Mouse (Mus musculus) lung, embryonic 15.5 days (tissue): ENCODE measurements around the gene Pax5. TPM values are rescaled to one million over a fixed set of nuclear protein-coding genes. Genes with fewer than 3 reads are reported as not detected.
"Not testable (repeated sequence)": the region's sequence is repeated elsewhere in the genome, so short reads cannot be mapped to it uniquely, and the experiment has no call there.

Source experiments
- ATAC-seq: fragments of 200-750 bp; cut with Nextera tagmentation; 2 replicates; pipeline ENCODE4 v1.8.0; 2017; ENCODE audit warnings: moderate number of reproducible peaks, borderline replicate concordance; ENCODE audit not compliant: low FRiP score, low TSS enrichment; ENCODE audit errors: extremely low read depth
- H3K27ac ChIP-seq: fragments of 300-500 bp; sonication (generic); 2 replicates; pipeline ENCODE4 v1.5.1; 2015; ENCODE audit warnings: moderate library complexity, mild to moderate bottlenecking, inconsistent platforms
- H3K27me3 ChIP-seq: fragments of 300-500 bp; sonication (generic); 2 replicates; pipeline ENCODE4 v1.6.1; 2015; ENCODE audit warnings: inconsistent platforms
- H3K36me3 ChIP-seq: fragments of 300-500 bp; sonication (generic); 2 replicates; pipeline ENCODE4 v1.6.1; 2015; ENCODE audit warnings: inconsistent platforms
- H3K4me1 ChIP-seq: fragments of 300-500 bp; sonication (generic); 2 replicates; pipeline ENCODE4 v1.6.1; 2015; ENCODE audit warnings: inconsistent platforms
- H3K4me2 ChIP-seq: fragments of 300-500 bp; sonication (generic); 2 replicates; pipeline ENCODE4 v1.6.1; 2015; ENCODE audit warnings: inconsistent platforms, mild to moderate bottlenecking, moderate library complexity
- H3K4me3 ChIP-seq: fragments of 300-500 bp; sonication (generic); 2 replicates; pipeline ENCODE4 v1.5.1; 2015; ENCODE audit warnings: mild to moderate bottlenecking, inconsistent platforms
- H3K9ac ChIP-seq: fragments of 300-500 bp; sonication (generic); 2 replicates; pipeline ENCODE4 v1.6.1; 2015; ENCODE audit warnings: inconsistent platforms
- H3K9me3 ChIP-seq: fragments of 300-500 bp; sonication (generic); 2 replicates; pipeline ENCODE4 v1.6.1; 2016; ENCODE audit warnings: inconsistent platforms
- WGBS: fragments of 180-500 bp; shearing (Covaris S2); methylation state at CpG from one replicate; pipeline ENCODE4 v1.1.7; 2015; 5-methylcytosine and 5-hydroxymethylcytosine counted together
- polyA plus RNA-seq: library from polyadenylated mRNA; unstranded; fragments of >200 nt; fragmentation: Nextera tagmentation; extraction: Ambion mirVana; gene quantifications from 2 replicates; pipeline ENCODE4 v1.2.1, GENCODE M21; 2015

The Pax5 gene
- polyA plus RNA-seq: not detected in 2 replicates

GRCm38 (mm10) chr4:44709740-44710700, at the start of gene Pax5:
Pax5 (minus strand) TSS chr4:44710487.
- 30% methylated on average over 16 of the region's 16 CpGs for WGBS
- H3K27ac ChIP-seq: no peak within 1 kb of the TSS
- H3K4me3 ChIP-seq: no peak within 1 kb of the TSS
- peaks cover 13% of the 10 kb centered on the region for H3K4me1 ChIP-seq
- H3K27me3 ChIP-seq: peaks cover 99% of the 10 kb centered on the region
- no peaks in the 10 kb centered on the region for H3K9me3 ChIP-seq
- no peaks in the 10 kb centered on the region for H3K36me3 ChIP-seq
- H3K9ac ChIP-seq: no peak within 1 kb of the TSS
- H3K4me2 ChIP-seq: no peak within 1 kb of the TSS
- no peak for ATAC-seq

DNA sequence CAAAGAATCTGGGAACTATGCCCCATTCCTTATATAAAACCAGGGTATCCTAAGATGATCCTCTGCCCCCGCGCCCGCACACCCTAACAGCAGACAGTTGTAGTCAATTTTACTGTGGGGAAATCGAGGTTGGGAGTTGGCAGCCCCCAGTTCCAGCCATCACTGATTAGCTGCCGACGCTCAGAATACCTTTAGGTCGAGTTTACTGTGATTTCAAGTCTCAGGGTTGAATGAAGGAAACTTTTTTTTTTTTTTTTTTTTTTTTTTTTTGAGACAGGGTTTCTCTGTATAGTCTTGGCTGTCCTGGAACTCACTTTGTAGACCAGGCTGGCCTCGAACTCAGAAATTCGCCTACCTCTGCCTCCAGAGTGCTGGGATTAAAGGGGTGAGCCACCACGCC, 46.8 kb upstream of the Pax5 start:
- ATAC-seq, H3K27me3 ChIP-seq, H3K9me3 ChIP-seq, H3K36me3 ChIP-seq: not testable (repeated sequence)
- WGBS: 7% methylated on average over 10 of the region's 10 CpGs
- Histone ChIP-seq H3K4me2 (peak overlapping the region; percentile 68), H3K4me3 (peak overlapping the region; percentile 97), H3K4me1 (peaks cover 11% of the 10 kb centered on the region; the same call in 1 of the 2 replicates), H3K9ac (peak overlapping the region; percentile 96), H3K27ac (peak overlapping the region; percentile 95)

DNA sequence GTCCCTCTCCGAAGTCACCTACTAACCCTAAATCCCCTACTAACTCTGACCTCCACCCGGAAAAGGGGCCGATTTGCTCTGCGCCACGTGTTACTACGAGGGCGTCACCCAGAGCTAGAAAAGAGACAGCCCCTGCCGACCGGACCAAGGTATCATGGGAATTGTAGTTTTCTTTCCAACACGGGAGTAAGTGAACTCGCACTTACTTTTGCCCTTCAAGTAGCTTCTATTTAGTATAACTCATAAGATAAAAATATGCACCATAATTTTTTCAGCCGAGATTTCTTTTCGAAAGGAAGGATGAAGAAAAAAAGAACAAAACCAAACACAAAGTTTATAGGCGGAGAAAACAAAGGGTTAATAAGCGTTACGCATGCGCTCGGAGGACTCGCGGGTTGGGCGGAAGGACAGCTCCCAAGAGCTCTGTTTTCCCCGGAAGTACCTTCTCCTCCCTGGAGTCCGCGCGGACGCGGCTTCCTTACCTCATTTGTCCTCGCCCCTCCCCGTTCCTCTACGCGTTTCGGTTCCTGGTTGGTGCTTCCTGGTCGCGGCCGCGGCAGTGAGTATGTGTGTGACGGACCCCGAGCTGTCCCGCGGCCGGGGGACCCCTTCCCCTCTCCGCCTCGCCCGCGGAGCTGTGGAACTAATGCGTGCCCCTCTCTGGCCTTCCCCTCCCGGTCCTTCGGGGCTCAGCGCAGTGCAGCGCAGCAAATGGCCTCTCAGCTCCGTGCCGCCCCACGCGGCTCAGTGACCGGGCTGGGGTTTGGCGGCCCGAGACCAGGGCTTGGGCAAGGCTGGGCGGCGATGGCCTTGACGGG, 46.1 kb upstream of the Pax5 start:
- no peaks in the 10 kb centered on the region for H3K36me3 ChIP-seq
- H3K27ac ChIP-seq: peak overlapping the region; percentile 95
- H3K9ac ChIP-seq: peak overlapping the region; percentile 96
- H3K27me3 ChIP-seq: no peaks in the 10 kb centered on the region
- peak overlapping the region; percentile 68 for H3K4me2 ChIP-seq
- WGBS: under 1% methylated on average over 60 of the region's 60 CpGs
- ATAC-seq: peak; percentile 99
- no peaks in the 10 kb centered on the region for H3K9me3 ChIP-seq
- H3K4me3 ChIP-seq: peak overlapping the region; percentile 97
- peaks cover 11% of the 10 kb centered on the region; the same call in 1 of the 2 replicates for H3K4me1 ChIP-seq

- Histone ChIP-seq H3K9ac (peak within 1 kb of the TSS; percentile 96), H3K4me3 (peak within 1 kb of the TSS; percentile 97), H3K9me3 (no peaks in the 10 kb centered on the region), H3K27me3 (no peaks in the 10 kb centered on the region), H3K4me1 (peaks cover 11% of the 10 kb centered on the region; the same call in 1 of the 2 replicates), H3K27ac (peak within 1 kb of the TSS; percentile 95), H3K36me3 (no peaks in the 10 kb centered on the region), H3K4me2 (peak within 1 kb of the TSS; percentile 68)
- 4% methylated on average over 15 of the region's 15 CpGs for WGBS
- peak; percentile 32 for ATAC-seq
Observed at GRCm38 (mm10) chr4:44755553-44756133, 45.4 kb upstream of the Pax5 start, which contains the start of gene Zcchc7. Zcchc7 (plus strand) TSS chr4:44755877.

DNA sequence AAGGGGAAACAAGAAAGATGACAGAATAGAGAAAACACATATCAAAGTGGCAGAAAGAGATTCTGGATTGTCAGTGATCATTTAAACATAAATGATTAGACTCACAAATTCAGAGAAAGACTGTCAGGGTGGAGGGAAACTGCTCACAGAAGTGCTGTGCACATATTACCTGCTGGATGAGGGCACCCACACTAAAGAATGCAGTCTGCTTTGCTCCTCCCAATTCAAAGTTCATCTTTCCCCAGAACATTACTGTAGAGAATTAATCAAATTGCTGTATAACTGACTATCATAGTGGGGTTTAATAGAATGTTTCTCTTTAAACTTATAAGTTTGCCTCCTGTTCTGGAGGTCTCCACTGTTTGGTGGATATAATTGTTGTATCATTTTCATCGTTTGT, 30.2 kb upstream of the Pax5 start:
- ATAC-seq: no peak
- Histone ChIP-seq H3K27ac (no peak overlapping the region), H3K9ac (no peak overlapping the region), H3K36me3 (no peaks in the 10 kb centered on the region), H3K4me3 (no peak overlapping the region), H3K4me1 (no peaks in the 10 kb centered on the region), H3K27me3 (no peaks in the 10 kb centered on the region), H3K9me3 (no peaks in the 10 kb centered on the region), H3K4me2 (no peak overlapping the region)
- 64% methylated on average over 1 of the region's 1 CpGs for WGBS

GRCm38 (mm10) chr4:44721237-44721636, 10.9 kb upstream of the Pax5 start:
- ATAC-seq: no peak
- H3K4me1 ChIP-seq: no peaks in the 10 kb centered on the region
- H3K9me3 ChIP-seq: no peaks in the 10 kb centered on the region
- peaks cover 43% of the 10 kb centered on the region for H3K27me3 ChIP-seq
- H3K36me3 ChIP-seq: no peaks in the 10 kb centered on the region
- H3K4me3 ChIP-seq: no peak overlapping the region
- no peak overlapping the region for H3K9ac ChIP-seq
- WGBS: 72% methylated on average over 4 of the region's 4 CpGs
- H3K27ac ChIP-seq: no peak overlapping the region
- no peak overlapping the region for H3K4me2 ChIP-seq

DNA sequence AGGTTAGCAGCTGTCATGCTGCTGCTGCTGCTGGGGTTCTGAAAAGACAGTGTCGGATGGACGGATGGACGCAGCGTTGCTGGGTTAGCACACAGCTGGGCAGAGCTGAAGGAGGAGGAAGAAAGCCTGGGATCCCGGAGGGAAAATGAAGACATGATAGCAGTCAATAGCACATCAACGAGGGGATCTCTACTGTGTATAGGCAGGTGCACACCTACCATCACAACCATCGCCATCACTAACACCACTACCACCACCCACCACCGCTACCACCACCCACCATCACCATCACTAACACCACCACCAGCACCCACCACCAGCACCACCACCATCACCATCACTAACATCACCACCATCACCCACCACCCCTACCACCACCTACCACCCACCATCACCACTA, 9.8 kb upstream of the Pax5 start:
- H3K4me3 ChIP-seq: no peak overlapping the region
- H3K9ac ChIP-seq: no peak overlapping the region
- no peaks in the 10 kb centered on the region for H3K9me3 ChIP-seq
- H3K4me2 ChIP-seq: no peak overlapping the region
- 83% methylated on average over 8 of the region's 8 CpGs for WGBS
- H3K4me1 ChIP-seq: no peaks in the 10 kb centered on the region
- H3K27me3 ChIP-seq: peaks cover 51% of the 10 kb centered on the region
- H3K27ac ChIP-seq: no peak overlapping the region
- no peak for ATAC-seq
- no peaks in the 10 kb centered on the region for H3K36me3 ChIP-seq

- H3K27ac ChIP-seq: no peak overlapping the region
- H3K4me2 ChIP-seq: no peak overlapping the region
- no peak overlapping the region for H3K4me3 ChIP-seq
- peaks cover 72% of the 10 kb centered on the region for H3K27me3 ChIP-seq
- no peaks in the 10 kb centered on the region for H3K36me3 ChIP-seq
- WGBS: 78% methylated on average over 3 of the region's 3 CpGs
- H3K9me3 ChIP-seq: no peaks in the 10 kb centered on the region
- H3K4me1 ChIP-seq: peaks cover 4% of the 10 kb centered on the region; the same call in 1 of the 2 replicates
- ATAC-seq: no peak
- H3K9ac ChIP-seq: no peak overlapping the region
Observed at GRCm38 (mm10) chr4:44717676-44718075, 7.4 kb upstream of the Pax5 start.

- ATAC-seq: no peak
- WGBS: 4% methylated on average over 10 of the region's 10 CpGs
- Histone ChIP-seq H3K9ac (no peak overlapping the region), H3K4me3 (no peak overlapping the region), H3K4me1 (peaks cover 10% of the 10 kb centered on the region), H3K27me3 (peaks cover 82% of the 10 kb centered on the region), H3K36me3 (no peaks in the 10 kb centered on the region), H3K27ac (no peak overlapping the region), H3K4me2 (no peak overlapping the region), H3K9me3 (no peaks in the 10 kb centered on the region)
Observed at GRCm38 (mm10) chr4:44716391-44716790, 6.1 kb upstream of the Pax5 start.

- H3K27me3 ChIP-seq: peaks cover 85% of the 10 kb centered on the region
- no peak overlapping the region for H3K9ac ChIP-seq
- no peak overlapping the region for H3K4me3 ChIP-seq
- H3K4me2 ChIP-seq: no peak overlapping the region
- H3K27ac ChIP-seq: no peak overlapping the region
- no peaks in the 10 kb centered on the region for H3K36me3 ChIP-seq
- 9% methylated on average over 3 of the region's 3 CpGs for WGBS
- peaks cover 12% of the 10 kb centered on the region for H3K4me1 ChIP-seq
- H3K9me3 ChIP-seq: no peaks in the 10 kb centered on the region
- no peak for ATAC-seq
Observed at GRCm38 (mm10) chr4:44715621-44716160, 5.4 kb upstream of the Pax5 start.

GRCm38 (mm10) chr4:44714111-44714621, 3.9 kb upstream of the Pax5 start:
- H3K4me3 ChIP-seq: no peak overlapping the region
- peak; percentile 11; the same call in 1 of the 2 replicates for ATAC-seq
- WGBS: 2% methylated on average over 27 of the region's 27 CpGs
- H3K4me2 ChIP-seq: no peak overlapping the region
- H3K27ac ChIP-seq: no peak overlapping the region
- H3K27me3 ChIP-seq: peaks cover 91% of the 10 kb centered on the region
- peaks cover 13% of the 10 kb centered on the region for H3K4me1 ChIP-seq
- H3K9ac ChIP-seq: no peak overlapping the region
- H3K9me3 ChIP-seq: no peaks in the 10 kb centered on the region
- H3K36me3 ChIP-seq: no peaks in the 10 kb centered on the region
